Mouse (Mus musculus) small intestine, adult 2 months (tissue): ENCODE results near the gene Ccdc33. TPM values are rescaled to one million over a fixed set of nuclear protein-coding genes. Genes with fewer than 3 reads are reported as not detected.

ENCODE experiments used
- H3K27ac ChIP-seq: fragments of 200-500 bp; 2 replicates; pipeline ENCODE4 v1.5.1; 2012; ENCODE audit warnings: low read depth, low read length, control low read depth, inconsistent platforms; ENCODE audit not compliant: insufficient read depth
- H3K27me3 ChIP-seq: fragments of 200-500 bp; 2 replicates; pipeline ENCODE4 v1.6.1; 2012; ENCODE audit warnings: mild to moderate bottlenecking, moderate library complexity, low read length, inconsistent platforms; ENCODE audit not compliant: control insufficient read depth, insufficient read depth
- H3K36me3 ChIP-seq: fragments of 200-500 bp; 2 replicates; pipeline ENCODE4 v1.6.1; 2012; ENCODE audit warnings: mild to moderate bottlenecking, low read length, control low read depth, inconsistent platforms; ENCODE audit not compliant: control insufficient read depth, insufficient read depth
- H3K4me1 ChIP-seq: fragments of 200-500 bp; 2 replicates; pipeline ENCODE4 v1.6.1; 2012; ENCODE audit warnings: low read length, inconsistent platforms, mixed read lengths; ENCODE audit not compliant: control insufficient read depth, insufficient read depth, insufficient read length
- H3K4me3 ChIP-seq: fragments of 200-500 bp; 2 replicates; pipeline ENCODE4 v1.5.1; 2012; ENCODE audit warnings: low read depth, mild to moderate bottlenecking, control low read depth, inconsistent platforms, low read length, moderate library complexity
- CTCF ChIP-seq: fragments of 200-500 bp; IDR thresholded peaks from 2 replicates; pipeline ENCODE4 v1.5.1; 2012; ENCODE audit warnings: low read depth, mild to moderate bottlenecking, control low read depth, inconsistent platforms, low read length, moderate library complexity, mixed read lengths; ENCODE audit not compliant: insufficient replicate concordance, insufficient read length; ENCODE audit errors: extremely low read depth
- POLR2A ChIP-seq: fragments of 200-500 bp; IDR thresholded peaks from 2 replicates; pipeline ENCODE4 v1.6.1; 2012; ENCODE audit warnings: low read depth, mild to moderate bottlenecking, control low read depth, inconsistent platforms, low read length, moderate library complexity
- whole genome bisulfite sequencing: fragments of 180-500 bp; shearing (Covaris S2); methylation state at CpG from one replicate; pipeline ENCODE4 v1.1.7; 2018; 5-methylcytosine and 5-hydroxymethylcytosine counted together
- polyA plus RNA-seq: library from polyadenylated mRNA; depleted of rRNA; stranded (reverse); fragments of >200 nt; gene quantifications from 2 replicates; pipeline ENCODE4 v1.2.3, GENCODE M21; 2012

The Ccdc33 gene
- polyA plus RNA-seq, 1 experiment: not detected

DNA sequence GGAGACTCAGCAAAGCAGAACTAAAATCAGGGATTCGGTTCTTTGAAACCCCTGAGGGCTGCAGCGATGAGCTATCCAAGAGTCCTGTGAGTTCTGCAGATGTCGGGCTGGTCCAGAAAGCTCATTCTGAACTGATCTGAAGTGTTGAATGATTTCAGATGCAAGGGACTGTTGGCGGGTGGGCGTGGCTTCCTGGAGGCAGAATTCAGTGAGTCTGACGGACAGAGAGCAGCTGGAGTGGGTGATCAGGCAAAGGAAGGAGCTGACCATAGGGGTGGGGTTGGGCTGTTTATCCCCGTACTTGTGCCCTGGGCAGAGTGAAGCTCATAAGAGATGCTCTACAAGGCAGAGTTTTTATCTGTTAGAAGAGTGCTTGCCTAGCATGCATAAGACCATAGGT, 24.8 kb upstream of the Ccdc33 start:
- Histone ChIP-seq H3K27ac (no peak overlapping the region), H3K27me3 (no peaks in the 10 kb centered on the region), H3K4me3 (no peak overlapping the region), H3K4me1 (no peaks in the 10 kb centered on the region), H3K36me3 (no peaks in the 10 kb centered on the region)
- TF ChIP-seq POLR2A (no peak), CTCF (no peak)
- 39% methylated on average over 7 of the region's 7 CpGs for WGBS

- TF ChIP-seq POLR2A (no peak; the same call in 1 of the 2 replicates), CTCF (no peak)
- WGBS: 10% methylated on average over 6 of the region's 6 CpGs
- H3K27me3 ChIP-seq: no peaks in the 10 kb centered on the region
These were observed 21.3 kb upstream of the Ccdc33 start for GRCm38 (mm10) chr9:58139947-58140346.

DNA sequence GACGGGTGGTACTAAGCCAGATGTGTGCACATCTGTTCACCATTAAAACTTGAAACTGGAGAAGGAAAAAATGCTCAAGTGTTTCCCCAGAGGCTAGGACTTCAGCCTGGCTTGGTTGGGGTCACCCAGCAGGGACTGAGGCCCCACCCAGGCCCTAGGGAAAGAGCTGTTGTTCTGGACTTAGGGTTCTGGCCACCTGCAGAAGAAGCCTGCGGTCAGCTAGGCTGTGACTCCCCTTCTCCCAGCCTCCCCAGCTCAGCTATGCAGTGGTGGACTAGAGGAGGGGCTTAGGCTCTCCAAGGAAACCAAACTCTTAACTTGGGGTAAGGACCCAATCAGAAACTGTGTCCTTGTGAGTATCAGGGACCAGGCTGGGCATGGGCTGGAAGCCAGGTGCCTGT, 17.3 kb upstream of the Ccdc33 start:
- Histone ChIP-seq H3K36me3 (no peaks in the 10 kb centered on the region), H3K27me3 (peaks cover 6% of the 10 kb centered on the region; the same call in 1 of the 2 replicates), H3K27ac (no peak overlapping the region), H3K4me3 (no peak overlapping the region), H3K4me1 (no peaks in the 10 kb centered on the region)
- WGBS: 25% methylated on average over 2 of the region's 2 CpGs
- no peak for TF ChIP-seq CTCF
- TF ChIP-seq POLR2A: no peak

More at GRCm38 (mm10) chr9:58139947-58140346, 21.3 kb upstream of the Ccdc33 start:
- Histone ChIP-seq H3K36me3 (no peaks in the 10 kb centered on the region), H3K4me3 (no peak overlapping the region), H3K4me1 (no peaks in the 10 kb centered on the region), H3K27ac (no peak overlapping the region)

GRCm38 (mm10) chr9:58134906-58135305, 16.3 kb upstream of the Ccdc33 start:
- Histone ChIP-seq H3K27ac (no peak overlapping the region), H3K36me3 (no peaks in the 10 kb centered on the region), H3K4me1 (no peaks in the 10 kb centered on the region), H3K27me3 (peaks cover 6% of the 10 kb centered on the region; the same call in 1 of the 2 replicates), H3K4me3 (no peak overlapping the region)
- 47% methylated on average over 7 of the region's 7 CpGs for WGBS
- TF ChIP-seq CTCF: no peak
- no peak for TF ChIP-seq POLR2A

DNA sequence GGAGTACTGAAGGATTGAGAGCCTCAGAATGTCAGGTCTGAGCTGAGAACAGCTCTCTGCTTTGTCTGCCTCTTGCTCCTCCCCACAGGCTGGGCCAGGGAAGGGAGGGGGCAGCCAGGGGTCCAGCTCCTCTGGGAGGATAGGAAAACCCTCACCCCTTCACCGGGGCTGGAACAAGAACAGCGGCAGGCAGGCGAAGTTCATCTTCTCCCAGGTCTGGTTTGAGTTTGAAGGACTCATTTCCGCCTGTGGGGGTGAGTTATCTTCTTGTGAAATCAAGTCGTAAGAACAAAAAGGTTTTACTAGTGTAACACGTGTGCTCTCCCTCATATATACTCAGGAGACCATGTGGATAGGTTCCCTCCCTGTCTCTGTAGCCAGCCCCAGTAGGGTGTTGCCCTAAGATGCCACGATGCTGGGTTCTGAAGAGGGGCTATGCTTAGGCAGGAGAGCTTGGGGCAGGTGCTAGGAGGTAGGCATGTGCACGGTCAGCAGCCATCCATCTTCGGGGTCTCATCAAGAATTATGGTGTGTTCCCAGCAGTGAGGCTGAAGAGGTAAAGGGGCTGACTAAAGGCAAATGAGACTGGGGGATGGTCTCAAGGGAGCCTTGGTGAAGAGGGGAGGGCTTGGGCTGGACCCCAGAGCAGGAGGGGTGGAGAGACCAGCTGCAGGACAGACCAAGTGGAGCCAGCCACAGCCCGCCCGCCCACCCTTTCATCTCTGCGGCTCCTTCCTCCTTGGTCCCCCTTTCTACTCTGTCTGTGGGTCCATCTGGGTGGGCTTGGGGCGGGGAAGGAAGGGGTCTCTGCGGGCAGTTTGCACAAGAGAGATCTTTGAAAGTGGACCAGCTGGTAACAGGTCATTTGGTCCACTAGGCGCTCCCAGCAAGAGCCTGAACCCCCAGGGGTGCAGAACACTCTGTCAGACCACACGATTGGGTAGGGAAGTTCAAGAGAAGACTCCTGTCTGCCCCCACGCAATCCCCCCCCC, 15.6 kb upstream of the Ccdc33 start:
- H3K27ac ChIP-seq: no peak overlapping the region
- TF ChIP-seq CTCF (no peak), POLR2A (no peak)
- 27% methylated on average over 17 of the region's 17 CpGs for WGBS

DNA sequence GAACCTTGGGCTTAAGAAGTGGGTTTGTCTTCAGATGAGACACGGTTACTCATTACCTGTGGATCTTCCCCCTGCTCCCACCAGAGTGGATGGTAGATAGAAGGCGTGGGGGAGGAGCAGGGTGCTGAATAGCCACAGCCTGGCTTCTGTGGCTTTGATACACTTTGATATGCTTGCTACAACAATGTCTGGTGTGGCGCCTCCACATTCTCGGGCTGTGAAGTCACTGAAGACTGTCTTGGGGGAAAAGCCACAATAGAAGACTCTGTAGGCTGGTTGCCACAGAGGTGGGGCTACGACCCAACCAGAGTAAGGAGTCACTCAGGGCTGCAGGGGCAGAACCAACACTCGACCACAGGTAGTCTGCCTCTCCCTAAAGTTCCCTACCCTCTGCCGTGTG, 13.1 kb upstream of the Ccdc33 start:
- H3K36me3 ChIP-seq: no peaks in the 10 kb centered on the region
- no peak overlapping the region for H3K4me3 ChIP-seq
- no peak overlapping the region for H3K27ac ChIP-seq
- H3K27me3 ChIP-seq: peaks cover 11% of the 10 kb centered on the region; the same call in 1 of the 2 replicates
- no peaks in the 10 kb centered on the region for H3K4me1 ChIP-seq
- TF ChIP-seq CTCF (no peak), POLR2A (no peak)
- WGBS: 65% methylated on average over 7 of the region's 7 CpGs

More for the DNA sequence above, 15.6 kb upstream of the Ccdc33 start:
- H3K4me3 ChIP-seq: no peak overlapping the region
- no peaks in the 10 kb centered on the region for H3K36me3 ChIP-seq
- no peaks in the 10 kb centered on the region for H3K4me1 ChIP-seq
- H3K27me3 ChIP-seq: peaks cover 11% of the 10 kb centered on the region; the same call in 1 of the 2 replicates

GRCm38 (mm10) chr9:58130909-58131308, 12.3 kb upstream of the Ccdc33 start:
- Histone ChIP-seq H3K4me1 (no peaks in the 10 kb centered on the region), H3K27ac (no peak overlapping the region), H3K4me3 (no peak overlapping the region), H3K36me3 (no peaks in the 10 kb centered on the region), H3K27me3 (peaks cover 11% of the 10 kb centered on the region; the same call in 1 of the 2 replicates)
- TF ChIP-seq CTCF: no peak
- TF ChIP-seq POLR2A: no peak
- WGBS: 37% methylated on average over 3 of the region's 3 CpGs
